Mouse (Mus musculus) intestine, postnatal 0 days (tissue): ENCODE measurements around the gene Pde1b. TPM values are rescaled to one million over a fixed set of nuclear protein-coding genes. Genes with fewer than 3 reads are reported as not detected.

Experiments
- ATAC-seq: fragments of 200-750 bp; cut with Nextera tagmentation; 2 replicates; pipeline ENCODE4 v1.8.0; 2017; ENCODE audit warnings: mild to moderate bottlenecking, moderate TSS enrichment, moderate library complexity
- H3K27ac ChIP-seq: fragments of 300-500 bp; sonication (generic); 2 replicates; pipeline ENCODE4 v1.5.1; 2014; ENCODE audit warnings: mild to moderate bottlenecking, low read depth, low read length, moderate library complexity
- H3K27me3 ChIP-seq: fragments of 300-500 bp; sonication (generic); replicated peaks from 2 replicates; pipeline ENCODE4 v1.6.1; 2014; ENCODE audit warnings: low read length, mixed read lengths; ENCODE audit not compliant: control insufficient read depth, insufficient read depth
- H3K36me3 ChIP-seq: fragments of 300-500 bp; sonication (generic); 2 replicates; pipeline ENCODE4 v1.6.1; 2014; ENCODE audit warnings: mild to moderate bottlenecking, moderate library complexity; ENCODE audit not compliant: control insufficient read depth, insufficient read depth
- H3K4me1 ChIP-seq: fragments of 300-500 bp; sonication (generic); replicated peaks from 2 replicates; pipeline ENCODE4 v1.6.1; 2014; ENCODE audit warnings: antibody characterized with exemption, low read length, mixed read lengths; ENCODE audit not compliant: control insufficient read depth, insufficient read depth
- H3K4me2 ChIP-seq: fragments of 300-500 bp; sonication (generic); replicated peaks from 2 replicates; pipeline ENCODE4 v1.6.1; 2014; ENCODE audit warnings: low read depth, mild to moderate bottlenecking, moderate library complexity
- H3K4me3 ChIP-seq: fragments of 300-500 bp; sonication (generic); 2 replicates; pipeline ENCODE4 v1.5.1; 2014; ENCODE audit warnings: low read depth, low read length
- H3K9ac ChIP-seq: fragments of 300-500 bp; sonication (generic); 2 replicates; pipeline ENCODE4 v1.6.1; 2014; ENCODE audit warnings: mild to moderate bottlenecking, low read depth, low read length
- H3K9me3 ChIP-seq: fragments of 300-500 bp; sonication (generic); 2 replicates; pipeline ENCODE4 v1.6.1; 2016; ENCODE audit warnings: mixed run types; ENCODE audit not compliant: control insufficient read depth
- CTCF ChIP-seq: sonication (generic); IDR thresholded peaks from 2 replicates; pipeline ENCODE4 v1.5.1; 2016; ENCODE audit warnings: low read depth, mild to moderate bottlenecking, control low read depth, antibody characterized with exemption, moderate library complexity
- WGBS: fragments of 180-500 bp; shearing (Covaris S2); extraction: QIAGEN DNeasy Blood & Tissue Kit; methylation state at CpG from one replicate; pipeline ENCODE4 v1.1.7; 2014; 5-methylcytosine and 5-hydroxymethylcytosine counted together
- polyA plus RNA-seq: library from polyadenylated mRNA; unstranded; fragments of >200 nt; fragmentation: Nextera tagmentation; extraction: Ambion mirVana; gene quantifications from 2 replicates; pipeline ENCODE4 v1.2.1, GENCODE M21; 2015

Pde1b gene
- polyA plus RNA-seq, 1 experiment from 2014 or later: 4.5 TPM

GRCm38 (mm10) chr15:103514914-103515313, 12.1 kb downstream of the Pde1b start:
- Histone ChIP-seq H3K36me3 (no peaks in the 10 kb centered on the region), H3K4me2 (peak overlapping the region; percentile 63), H3K9me3 (no peaks in the 10 kb centered on the region), H3K4me3 (no peak overlapping the region), H3K9ac (no peak overlapping the region; the same call in 1 of the 2 replicates), H3K27ac (no peak overlapping the region), H3K27me3 (peaks cover 3% of the 10 kb centered on the region; the same call in 1 of the 2 replicates), H3K4me1 (peaks cover 3% of the 10 kb centered on the region; the same call in 1 of the 2 replicates)
- 39% methylated on average over 3 of the region's 3 CpGs for WGBS
- ATAC-seq: no peak
- TF ChIP-seq CTCF: no peak

DNA sequence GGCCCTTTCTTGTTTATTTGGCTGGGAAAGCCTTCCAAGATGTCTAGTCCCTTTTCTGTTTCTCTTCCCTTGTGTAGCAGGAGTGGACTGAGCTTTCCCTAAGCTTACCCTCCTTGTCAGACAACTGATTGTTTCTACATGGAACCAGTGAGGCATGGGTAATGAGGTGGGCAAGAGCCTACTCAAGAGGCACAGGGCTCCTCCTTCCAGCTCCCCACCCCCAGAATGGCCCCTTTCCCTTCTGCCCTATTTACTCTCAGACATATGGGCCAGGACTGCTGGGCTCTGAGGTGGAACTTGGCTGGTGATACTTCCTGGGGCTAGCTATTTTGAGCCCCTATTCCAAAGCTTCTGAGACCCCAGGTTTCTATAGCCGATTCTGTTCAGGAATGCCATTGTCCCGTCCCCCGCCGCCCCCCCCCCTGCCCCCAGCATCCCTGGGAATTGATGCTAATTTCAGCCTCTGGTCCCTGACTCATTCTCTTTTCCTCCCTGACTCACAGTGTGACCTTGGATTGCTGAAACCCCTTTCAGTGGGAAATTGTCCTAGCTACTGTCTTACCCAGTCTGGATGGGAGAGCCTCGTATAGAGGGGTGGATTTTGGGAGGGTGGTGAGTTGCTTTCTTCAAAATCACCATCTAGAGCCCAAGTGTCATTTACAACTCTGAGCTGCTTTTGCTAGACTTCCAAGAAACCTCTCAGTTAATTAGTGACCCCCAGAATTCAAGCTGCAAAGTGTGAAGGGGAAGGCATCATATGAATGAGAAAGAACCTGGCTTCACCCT, 16.0 kb downstream of the Pde1b start:
- H3K9me3 ChIP-seq: no peaks in the 10 kb centered on the region
- no peaks in the 10 kb centered on the region for H3K36me3 ChIP-seq
- no peaks in the 10 kb centered on the region for H3K27me3 ChIP-seq
- 28% methylated on average over 5 of the region's 5 CpGs for WGBS
- no peak overlapping the region for H3K9ac ChIP-seq
- no peak overlapping the region for H3K4me2 ChIP-seq
- H3K27ac ChIP-seq: no peak overlapping the region
- H3K4me1 ChIP-seq: 0 out of 2 replicates have a peak, but pooled peaks cover 5% of the 10 kb centered on the region
- H3K4me3 ChIP-seq: no peak overlapping the region
- no peak for TF ChIP-seq CTCF
- ATAC-seq: no peak

- H3K9ac ChIP-seq: no peak overlapping the region
- 0 out of 2 replicates have a peak, but pooled peaks cover 5% of the 10 kb centered on the region for H3K4me1 ChIP-seq
- H3K27me3 ChIP-seq: no peaks in the 10 kb centered on the region
- no peak for ATAC-seq
- H3K4me2 ChIP-seq: no peak overlapping the region
- H3K4me3 ChIP-seq: no peak overlapping the region
- no peak overlapping the region for H3K27ac ChIP-seq
- H3K36me3 ChIP-seq: no peaks in the 10 kb centered on the region
- TF ChIP-seq CTCF: no peak
- no peaks in the 10 kb centered on the region for H3K9me3 ChIP-seq
- WGBS: 35% methylated on average over 4 of the region's 4 CpGs
Measured at GRCm38 (mm10) chr15:103519386-103520378, 16.8 kb downstream of the Pde1b start.

DNA sequence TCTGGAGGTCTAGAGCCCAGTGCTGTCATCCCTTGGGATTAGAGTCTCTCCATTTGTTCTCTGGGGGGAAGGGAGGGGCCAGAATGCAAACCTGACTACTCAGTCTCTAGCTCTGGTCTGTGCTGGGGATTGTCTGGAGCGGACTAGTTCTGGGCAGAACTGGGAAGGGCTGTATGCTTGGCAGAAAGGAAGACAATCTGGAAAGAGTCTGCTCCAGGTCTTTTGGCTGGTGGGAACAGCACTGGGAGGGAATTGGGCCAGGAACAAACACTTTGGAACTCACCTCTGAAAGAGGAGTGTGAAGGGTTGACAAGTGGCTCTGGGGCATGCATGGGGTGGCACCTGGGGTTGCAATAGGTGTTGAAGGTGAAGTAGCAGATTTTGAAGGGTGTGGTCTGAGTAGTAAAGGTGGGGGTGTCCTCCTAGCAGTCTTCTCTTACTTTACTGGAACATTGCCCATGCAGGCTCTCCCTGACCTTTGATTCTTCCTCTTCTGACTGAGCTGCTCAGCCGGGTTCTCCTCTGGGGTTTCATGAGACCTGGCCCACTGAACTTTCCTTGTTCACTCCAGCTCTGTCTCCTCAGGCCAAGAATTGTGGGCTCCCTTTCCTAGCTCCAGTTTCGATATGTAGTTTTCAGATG, 19.7 kb downstream of the Pde1b start:
- H3K4me2 ChIP-seq: no peak overlapping the region
- H3K9ac ChIP-seq: no peak overlapping the region
- no peaks in the 10 kb centered on the region for H3K27me3 ChIP-seq
- no peaks in the 10 kb centered on the region for H3K9me3 ChIP-seq
- H3K4me3 ChIP-seq: no peak overlapping the region
- H3K36me3 ChIP-seq: no peaks in the 10 kb centered on the region
- ATAC-seq: peak; percentile 85
- 56% methylated on average over 3 of the region's 3 CpGs for WGBS
- no peak for TF ChIP-seq CTCF
- H3K27ac ChIP-seq: 0 out of 2 replicates have a peak overlapping the region, but pooled peaks have one; percentile 35
- H3K4me1 ChIP-seq: 0 out of 2 replicates have a peak, but pooled peaks cover 5% of the 10 kb centered on the region

GRCm38 (mm10) chr15:103523156-103523555, 20.3 kb downstream of the Pde1b start:
- WGBS: 71% methylated on average over 3 of the region's 3 CpGs
- Histone ChIP-seq H3K9me3 (no peaks in the 10 kb centered on the region), H3K27ac (no peak overlapping the region), H3K27me3 (no peaks in the 10 kb centered on the region), H3K4me1 (0 out of 2 replicates have a peak, but pooled peaks cover 5% of the 10 kb centered on the region), H3K4me2 (no peak overlapping the region), H3K36me3 (no peaks in the 10 kb centered on the region), H3K4me3 (no peak overlapping the region), H3K9ac (no peak overlapping the region)
- ATAC-seq: peak; percentile 54
- no peak for TF ChIP-seq CTCF
